Mouse (Mus musculus): ENCODE data around the gene Ldlrad3.
A peak's percentile ranks its signal among the peaks of the same experiment; 100 is the strongest.

Gene Ldlrad3

DNA sequence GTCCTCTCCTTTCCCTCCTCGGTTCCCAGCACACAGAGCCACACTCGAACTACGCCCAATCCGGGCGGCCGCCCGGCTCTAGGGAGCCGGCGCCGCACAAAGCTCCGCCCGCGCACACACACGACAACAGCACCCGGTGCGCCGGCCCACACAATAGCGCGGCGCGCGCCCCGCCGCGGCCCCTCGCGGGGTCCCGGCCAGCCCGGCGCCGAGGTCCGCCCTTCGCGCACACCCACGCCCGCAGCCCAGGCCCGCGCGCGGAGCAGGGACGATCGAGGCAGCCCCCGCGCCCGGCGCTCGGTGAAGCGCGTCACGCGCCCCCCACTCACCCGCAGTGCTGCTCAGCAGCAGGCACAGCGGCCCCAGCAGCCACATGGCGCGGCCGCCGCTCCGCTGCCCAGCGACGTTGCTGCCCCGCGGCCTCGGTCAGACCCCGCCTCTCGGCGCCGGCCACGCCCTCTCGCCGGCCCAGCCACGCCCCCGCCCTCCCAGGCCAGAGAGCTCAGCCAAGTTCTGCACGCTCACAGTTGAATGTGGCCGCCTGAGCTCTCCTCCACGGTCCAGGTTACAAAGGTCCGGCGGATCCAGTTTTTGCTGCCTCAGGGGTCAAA, at the start of gene Ldlrad3:
Ldlrad3 (minus strand) TSS at position 435 of the 611 bp plus-strand sequence.
- DNase-seq: peak; percentile 86 to 93

DNA sequence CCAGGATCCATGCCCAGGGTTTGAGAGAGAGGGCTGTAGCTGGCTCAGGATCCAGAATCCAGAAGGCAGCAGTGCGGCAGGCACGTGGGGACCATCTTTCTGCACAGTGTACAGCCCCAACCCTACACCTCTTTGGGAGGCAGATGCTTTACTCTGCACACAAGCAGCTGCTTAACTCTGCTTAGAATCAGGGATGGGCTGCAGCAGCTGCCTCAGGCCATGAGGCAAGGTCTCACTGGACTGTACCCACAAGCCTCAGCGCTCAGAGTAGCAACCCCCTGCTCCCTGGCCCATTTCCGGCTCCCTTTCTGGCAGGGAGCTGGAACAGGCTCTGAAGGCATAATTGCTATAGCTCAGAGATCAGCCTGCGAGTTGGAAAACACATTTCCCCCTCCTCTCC, 45.3 kb upstream of the Ldlrad3 start:
- DNase-seq: peak in 1 of 2 experiments; percentile 9

DNA sequence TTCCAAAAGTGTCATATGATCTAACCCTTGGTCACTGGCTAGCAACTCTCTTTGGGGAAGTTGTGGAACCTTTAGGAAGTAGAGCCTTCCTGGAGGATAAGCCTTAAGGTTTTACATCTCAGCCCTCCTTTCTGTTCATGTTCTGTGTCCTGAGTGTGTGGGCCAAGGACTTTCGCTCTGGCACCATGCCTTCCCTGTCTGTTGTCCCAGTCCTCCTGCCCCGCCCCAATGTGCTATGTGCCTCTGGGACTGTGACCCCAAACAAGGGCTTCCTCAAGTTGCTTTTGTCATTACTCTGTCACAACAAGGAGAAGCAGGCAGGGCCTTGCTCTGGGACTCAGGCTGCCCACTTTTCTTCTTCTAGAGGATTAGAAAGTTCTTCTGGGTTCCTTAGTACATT, 42.9 kb upstream of the Ldlrad3 start:
- DNase-seq: no peak

DNA sequence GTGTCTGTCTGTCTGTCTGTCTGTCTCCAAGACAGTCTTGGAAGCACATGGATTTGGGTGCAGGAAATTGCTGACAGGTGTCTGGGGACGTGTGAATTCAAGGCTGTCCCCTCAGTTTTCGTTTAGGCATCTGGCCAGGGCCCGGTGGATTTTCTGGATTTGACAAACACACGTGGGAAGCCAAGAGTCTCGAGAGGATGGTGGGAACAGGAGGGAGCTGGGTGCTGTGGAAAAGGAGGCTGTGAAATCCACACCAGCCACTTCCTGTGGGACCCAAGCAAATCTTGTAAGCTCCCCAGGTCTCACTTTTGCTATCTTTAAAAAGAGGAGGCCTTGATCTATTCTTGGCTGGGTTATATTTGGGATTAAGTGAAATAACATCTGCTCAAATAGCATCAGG, 42.1 kb upstream of the Ldlrad3 start:
- DNase-seq: no peak

GRCm38 (mm10) chr2:102227839-102228238, 41.7 kb upstream of the Ldlrad3 start:
- no peak for DNase-seq

- DNase-seq: no peak
Measured at GRCm38 (mm10) chr2:102226274-102226673, 40.1 kb upstream of the Ldlrad3 start.

- DNase-seq: no peak
Measured at GRCm38 (mm10) chr2:102223355-102224128, 37.4 kb upstream of the Ldlrad3 start.

DNA sequence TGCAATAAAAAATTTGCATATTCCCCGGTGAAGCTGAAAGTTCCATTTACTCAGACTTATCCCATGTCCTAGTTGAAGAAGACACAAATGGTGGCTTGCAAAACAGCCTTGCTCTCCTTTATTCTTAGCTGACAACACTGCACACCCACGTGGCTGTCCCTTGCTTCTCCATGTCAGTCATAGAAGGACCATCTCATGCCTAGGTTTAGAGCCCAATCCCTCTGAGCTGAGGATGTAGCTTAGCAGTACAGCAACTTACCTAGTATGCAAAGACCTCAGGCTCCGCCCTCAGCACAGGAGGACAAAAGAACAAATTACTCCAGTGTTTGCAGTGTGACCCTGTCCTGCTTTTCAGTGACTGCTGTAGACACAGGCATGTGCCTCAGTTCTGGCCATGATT, 36.6 kb upstream of the Ldlrad3 start:
- DNase-seq: no peak

DNA sequence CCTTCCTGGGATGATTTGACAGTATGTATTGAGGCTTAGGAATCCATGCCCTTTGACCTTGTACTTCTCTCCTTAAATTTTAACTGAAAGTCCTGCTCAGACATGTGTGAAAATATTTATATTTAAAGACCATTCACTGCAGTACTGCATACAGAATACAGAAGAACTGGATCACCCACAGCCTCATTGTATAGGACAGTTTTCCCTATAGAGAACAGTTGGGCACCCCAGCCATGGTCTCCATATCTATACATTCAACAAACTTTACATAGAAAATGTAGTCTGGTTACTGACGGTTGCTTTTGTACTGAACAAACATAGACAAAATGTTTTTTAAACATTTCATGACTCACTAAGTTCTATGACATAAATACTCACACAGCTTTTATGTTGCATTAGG, 30.6 kb upstream of the Ldlrad3 start:
- no peak for DNase-seq

DNA sequence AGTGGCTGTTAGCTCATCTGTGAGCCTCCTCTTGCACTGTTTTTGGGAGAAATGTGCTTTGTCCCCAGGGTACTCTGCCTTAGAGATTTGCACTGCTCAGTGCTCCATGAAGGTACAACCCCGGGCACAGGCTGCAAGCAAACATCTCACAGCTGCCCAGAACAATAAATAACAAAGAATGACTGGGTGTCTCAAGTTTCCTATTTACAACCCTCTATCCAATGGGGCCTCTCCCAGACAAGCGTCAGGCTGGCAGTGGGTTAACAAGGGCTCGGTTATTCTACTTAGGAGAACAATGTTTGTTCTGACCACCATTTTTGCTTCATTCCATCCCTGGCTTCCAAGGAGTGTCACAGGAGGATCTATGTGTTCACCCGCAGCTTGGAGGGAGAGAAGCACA, 25.9 kb upstream of the Ldlrad3 start:
- DNase-seq: no peak

DNA sequence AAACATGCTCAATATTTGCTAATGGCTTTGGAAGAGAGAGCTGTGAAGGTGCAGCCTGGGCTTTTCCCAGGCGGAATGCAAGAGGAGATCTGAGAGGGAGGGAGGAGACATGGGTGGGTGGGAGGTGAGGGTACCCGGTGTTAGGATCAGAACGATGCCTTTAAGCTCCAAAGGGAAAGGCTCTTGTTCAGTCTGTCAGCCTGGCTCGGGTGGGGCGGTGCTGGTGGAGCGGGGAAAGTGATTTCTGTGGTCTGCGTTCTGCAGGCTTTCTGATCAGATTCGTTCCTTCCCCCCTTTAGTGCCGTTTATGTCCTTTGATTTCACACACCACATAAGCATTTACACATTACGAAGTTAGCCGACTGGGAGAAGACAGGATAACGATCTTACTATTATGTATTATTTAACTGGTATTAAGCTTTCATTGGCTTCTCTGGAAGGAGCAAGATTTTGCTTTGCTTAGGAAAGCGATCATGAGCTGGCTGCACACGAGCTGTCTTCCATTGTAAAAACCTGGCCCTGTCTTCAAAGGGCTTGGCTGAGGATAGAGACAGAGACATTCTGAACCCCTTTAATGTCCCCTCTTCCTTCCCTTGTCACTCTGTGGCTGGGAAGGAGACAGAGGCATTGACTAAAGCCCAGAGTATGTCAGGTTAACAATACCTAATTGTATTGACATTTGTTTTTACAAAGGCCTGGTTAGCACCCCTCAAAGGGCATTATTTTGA, 19.7 kb upstream of the Ldlrad3 start:
- DNase-seq: no peak

DNA sequence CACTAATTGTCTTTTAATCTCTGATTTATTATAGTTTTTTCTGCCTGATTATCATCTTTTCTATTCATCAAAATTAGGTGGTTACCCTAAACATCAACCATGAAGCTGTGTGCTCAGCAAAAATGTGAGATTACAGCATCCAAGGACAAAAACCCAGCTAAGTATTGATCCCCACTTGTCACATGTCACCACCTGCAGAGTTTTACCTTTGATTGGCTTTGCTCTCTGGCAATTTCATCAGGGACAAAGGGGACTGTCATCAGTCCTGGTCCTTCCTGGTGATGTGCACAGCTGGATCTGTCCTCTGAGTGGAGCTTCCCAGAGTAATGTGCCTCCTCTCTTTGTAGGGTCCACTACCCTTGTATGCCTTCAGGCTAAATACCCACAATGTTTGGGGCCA, 17.3 kb upstream of the Ldlrad3 start:
- DNase-seq: no peak

- peak; percentile 32 to 60 for DNase-seq
Measured at GRCm38 (mm10) chr2:102202211-102202770, 16.1 kb upstream of the Ldlrad3 start.

DNA sequence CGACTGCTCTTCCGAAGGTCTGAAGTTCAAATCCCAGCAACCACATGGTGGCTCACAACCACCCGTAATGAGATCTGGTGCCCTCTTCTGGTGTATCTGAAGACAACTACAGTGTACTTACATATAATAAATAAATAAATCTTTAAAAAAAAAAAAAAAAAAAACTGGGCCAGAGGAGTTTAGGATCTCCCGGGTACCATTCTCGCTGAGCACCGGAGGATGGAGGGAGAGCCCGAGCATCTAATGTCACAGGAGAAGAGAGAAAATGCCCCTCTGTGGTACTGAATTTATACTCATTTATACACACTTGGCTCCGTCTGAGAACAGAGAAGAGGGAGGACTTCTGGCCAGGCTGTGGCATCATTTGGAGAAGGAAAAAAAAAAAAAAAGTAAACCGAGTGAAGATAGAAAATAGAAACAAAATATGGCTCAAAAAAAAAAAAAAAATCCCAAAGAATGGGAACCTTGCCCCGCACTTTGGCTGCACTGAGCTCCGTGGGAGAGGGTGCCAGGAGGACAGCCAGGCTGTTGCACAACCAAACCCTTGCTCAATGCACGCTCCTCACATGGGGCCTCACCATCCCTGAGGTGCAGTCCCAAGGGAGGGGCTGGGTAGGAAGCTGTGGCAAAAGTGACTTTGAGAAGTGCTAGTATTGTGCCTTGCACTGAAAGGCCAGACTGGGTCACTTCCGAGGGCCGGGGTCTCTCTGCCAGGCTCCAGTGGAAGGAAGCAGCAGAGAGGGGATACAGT, 15.2 kb upstream of the Ldlrad3 start:
- DNase-seq: peak; percentile 56 to 69

- no peak for DNase-seq
Measured at GRCm38 (mm10) chr2:102197332-102197731, 11.1 kb upstream of the Ldlrad3 start.

DNA sequence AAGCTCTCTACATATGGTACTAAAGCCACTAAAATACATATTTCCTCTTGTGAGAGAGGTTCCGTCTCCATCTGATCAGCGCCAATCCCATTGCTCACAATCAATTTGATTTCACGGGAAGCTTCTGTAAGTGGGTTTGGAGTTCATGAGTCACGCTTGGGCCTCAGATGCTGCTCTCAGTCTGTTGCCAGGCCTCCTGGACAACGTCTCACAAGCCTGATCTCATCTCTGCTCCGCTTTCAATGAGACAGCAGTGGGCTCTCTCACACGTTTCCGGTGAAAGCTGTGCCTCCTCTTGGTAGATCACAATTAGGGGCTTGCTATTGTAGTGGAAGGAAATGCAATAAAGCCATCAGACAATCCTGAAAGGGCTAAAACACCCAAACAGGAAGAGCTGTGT, 10.5 kb upstream of the Ldlrad3 start:
- DNase-seq: peak; percentile 40 to 50

- no peak for DNase-seq
Measured at GRCm38 (mm10) chr2:102195494-102195893, 9.3 kb upstream of the Ldlrad3 start.

GRCm38 (mm10) chr2:102194247-102194646, 8.1 kb upstream of the Ldlrad3 start:
- no peak for DNase-seq

GRCm38 (mm10) chr2:102192943-102193820, 7.0 kb upstream of the Ldlrad3 start:
- DNase-seq: peak; percentile 52 to 67

GRCm38 (mm10) chr2:102191736-102192135, 5.6 kb upstream of the Ldlrad3 start:
- peak in 1 of 2 experiments; percentile 48 for DNase-seq

GRCm38 (mm10) chr2:102190956-102191355, 4.8 kb upstream of the Ldlrad3 start:
- DNase-seq: peak in 1 of 2 experiments; percentile 29

All from cerebellum, postnatal 14 days (tissue).